Mouse (Mus musculus) CD8-positive naive resting alpha-beta T cell, adult 2 months (primary cell): ENCODE measurements around the gene Kcnk7.
A peak's percentile ranks its signal among the peaks of the same experiment; 100 is the strongest.

Source experiments
- DNase-seq, 2 experiments: peaks; one replicate each; pipeline ENCODE4 v3.0.0; 2022; ENCODE audit warnings: low read depth in 2 of 2, low spot score in 2 of 2

The Kcnk7 gene

GRCm38 (mm10) chr19:5689565-5690342 lies 14.4 kb upstream of the Kcnk7 start:
- peak; percentile 70 to 74 for DNase-seq

DNA sequence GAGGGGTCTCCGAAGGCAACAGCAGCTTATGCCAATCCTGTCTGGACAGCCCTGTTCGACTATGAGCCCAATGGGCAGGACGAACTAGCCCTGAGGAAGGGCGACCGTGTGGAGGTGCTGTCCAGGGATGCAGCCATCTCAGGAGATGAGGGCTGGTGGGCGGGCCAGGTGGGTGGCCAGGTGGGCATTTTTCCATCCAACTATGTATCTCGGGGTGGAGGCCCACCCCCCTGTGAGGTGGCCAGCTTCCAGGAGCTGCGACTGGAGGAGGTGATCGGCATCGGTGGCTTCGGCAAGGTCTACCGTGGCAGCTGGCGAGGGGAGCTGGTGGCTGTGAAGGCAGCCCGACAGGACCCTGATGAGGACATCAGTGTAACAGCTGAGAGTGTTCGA lies 13.8 kb upstream of the Kcnk7 start:
- DNase-seq: no peak

GRCm38 (mm10) chr19:5691601-5692000 lies 12.6 kb upstream of the Kcnk7 start:
- DNase-seq: no peak

DNA sequence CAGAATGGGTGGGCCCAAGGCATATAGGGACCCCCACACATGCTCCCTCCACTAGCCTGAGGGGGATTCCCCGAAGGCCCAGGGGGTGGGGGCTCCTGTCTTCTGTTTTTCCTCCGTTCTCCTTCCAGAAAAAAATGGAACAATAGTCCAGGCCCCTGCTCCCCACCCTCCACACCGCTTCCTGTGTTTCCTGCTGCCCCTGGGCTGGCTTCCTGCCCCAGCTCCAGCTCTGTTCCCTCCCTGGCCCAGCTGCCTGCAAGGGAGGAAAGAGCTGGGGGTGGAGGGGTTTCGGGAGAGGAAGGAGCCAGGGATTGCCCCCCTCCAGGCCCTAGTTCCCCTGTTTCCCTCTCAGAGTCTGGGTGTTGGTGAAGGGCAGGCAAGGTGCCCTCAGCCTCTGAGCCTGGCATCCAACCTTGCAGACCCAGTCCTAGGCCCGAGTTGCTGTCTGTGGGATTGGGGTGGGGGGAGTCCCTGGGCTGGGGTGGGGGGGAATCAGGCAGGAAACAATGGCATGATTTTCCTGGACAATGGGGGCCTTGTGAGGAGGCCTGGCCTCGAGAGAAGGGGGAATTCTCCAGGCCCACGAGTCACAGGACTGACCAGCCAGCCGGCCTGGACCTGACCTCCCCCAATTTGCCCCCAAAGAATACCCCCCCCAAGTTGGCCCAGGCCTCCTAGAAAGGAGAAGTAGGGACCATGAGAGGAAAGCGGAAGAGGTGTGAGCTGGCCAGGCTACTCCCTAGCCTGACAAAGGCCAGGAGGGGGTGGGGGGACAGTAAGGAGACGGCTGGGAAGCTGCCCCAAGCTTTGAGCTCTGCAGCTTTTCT lies 11.9 kb upstream of the Kcnk7 start:
- no peak for DNase-seq

GRCm38 (mm10) chr19:5692913-5693396 lies 11.2 kb upstream of the Kcnk7 start:
- DNase-seq: no peak

- no peak for DNase-seq
These were observed 10.4 kb upstream of the Kcnk7 start for GRCm38 (mm10) chr19:5693801-5694200.

DNA sequence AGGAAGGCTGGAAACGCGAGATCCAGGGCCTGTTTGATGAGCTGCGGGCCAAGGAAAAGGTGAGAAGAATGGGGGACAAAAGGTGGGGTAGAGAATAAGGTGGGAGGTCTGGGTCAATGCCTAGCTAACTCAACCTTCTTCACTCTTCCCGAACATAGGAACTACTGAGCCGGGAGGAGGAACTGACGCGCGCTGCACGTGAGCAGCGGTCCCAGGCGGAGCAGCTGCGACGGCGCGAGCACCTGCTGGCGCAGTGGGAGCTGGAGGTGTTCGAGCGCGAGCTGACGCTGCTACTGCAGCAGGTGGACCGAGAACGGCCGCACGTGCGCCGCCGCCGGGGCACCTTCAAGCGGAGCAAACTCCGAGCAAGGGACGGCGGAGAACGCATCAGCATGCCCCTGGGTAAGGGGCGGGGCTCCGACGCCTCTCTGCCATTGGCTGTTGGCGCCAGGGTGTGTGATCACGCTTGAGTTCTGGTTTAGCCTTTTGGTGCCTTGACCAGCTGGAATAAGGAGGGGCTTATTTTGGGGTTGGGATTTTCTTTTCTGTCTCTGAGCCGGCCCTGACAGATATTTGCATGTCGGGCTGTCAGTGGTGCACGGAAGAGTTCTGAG lies 8.2 kb upstream of the Kcnk7 start:
- no peak for DNase-seq

DNA sequence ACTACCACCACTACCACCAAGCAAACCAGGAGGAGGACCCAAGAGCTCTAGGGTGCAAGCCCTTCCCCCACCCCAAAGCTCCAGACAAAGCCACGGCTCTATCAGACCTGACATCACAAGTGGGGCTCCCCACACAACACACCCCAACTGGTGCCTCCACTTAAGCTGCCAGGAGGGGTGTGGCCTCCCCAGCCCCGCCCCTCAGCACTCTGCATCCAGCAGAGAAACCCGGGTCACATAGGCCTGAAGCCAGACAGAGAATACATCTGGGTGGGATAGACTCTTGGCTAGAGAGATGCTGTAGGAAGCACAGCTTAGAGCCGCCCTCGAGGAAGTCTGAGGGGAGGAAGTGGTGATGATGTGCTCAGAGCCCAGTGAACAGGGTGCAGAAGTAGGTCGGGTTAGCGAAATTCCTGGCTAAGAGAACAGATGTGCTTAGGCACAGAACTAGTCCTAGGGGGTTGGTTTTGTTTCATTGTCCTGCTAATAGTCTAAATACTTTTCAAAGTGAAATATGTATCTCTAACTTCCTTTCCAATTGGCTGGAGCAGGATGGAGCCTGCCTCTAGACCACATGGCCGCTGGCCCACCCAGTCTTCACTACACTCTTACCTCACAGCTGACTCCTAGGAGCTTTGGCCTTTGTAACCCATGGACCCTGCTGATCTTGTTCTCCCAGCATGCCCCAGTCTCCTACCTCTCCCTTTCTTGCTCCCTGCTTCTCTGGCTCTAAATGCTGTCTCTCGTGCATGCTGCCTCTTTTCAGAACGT lies 819 bp downstream of the Kcnk7 start:
- DNase-seq: peak in 1 of 2 experiments; percentile 38

DNA sequence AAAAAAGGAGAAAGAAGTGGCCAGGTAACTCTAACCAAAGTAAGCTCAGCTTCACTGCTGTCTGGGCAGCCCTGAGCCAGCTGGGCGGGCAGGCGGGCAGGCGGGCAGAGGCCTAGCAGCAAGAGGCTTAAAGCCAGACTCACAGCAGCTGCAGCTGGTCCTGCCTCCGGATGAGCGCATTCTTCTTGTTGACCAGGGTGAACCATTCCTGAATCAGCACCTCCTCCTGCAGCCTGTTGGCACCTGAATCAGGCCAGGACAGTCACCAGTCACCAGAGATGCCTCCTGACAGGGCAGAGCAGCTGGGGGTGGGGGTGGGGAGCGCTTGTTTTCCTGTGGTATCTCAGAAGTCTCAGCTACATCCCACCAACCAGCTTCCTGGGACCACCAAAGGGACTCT lies 5.9 kb downstream of the Kcnk7 start:
- no peak for DNase-seq

GRCm38 (mm10) chr19:5710581-5710980 lies 6.4 kb downstream of the Kcnk7 start:
- DNase-seq: no peak

DNA sequence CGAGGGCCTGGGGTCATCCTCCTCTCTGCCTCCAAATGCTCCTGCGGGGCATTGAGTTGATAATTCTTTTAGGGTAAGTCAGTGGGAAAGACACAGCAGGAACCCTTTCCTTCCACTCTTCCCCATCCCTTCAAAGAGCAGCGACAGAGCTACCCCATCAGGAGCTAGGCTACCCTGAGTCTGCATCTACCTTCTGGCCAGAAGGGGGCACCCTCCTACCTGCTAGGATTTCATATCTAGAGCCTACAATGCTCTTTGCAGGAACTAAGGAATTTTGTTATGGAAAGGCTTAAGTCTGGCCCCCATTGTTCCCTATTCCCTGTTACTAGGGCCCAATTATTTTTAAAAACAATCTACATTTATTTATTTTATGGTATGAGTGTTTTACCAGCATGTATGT lies 7.1 kb downstream of the Kcnk7 start:
- DNase-seq: peak in 1 of 2 experiments; percentile 60

DNA sequence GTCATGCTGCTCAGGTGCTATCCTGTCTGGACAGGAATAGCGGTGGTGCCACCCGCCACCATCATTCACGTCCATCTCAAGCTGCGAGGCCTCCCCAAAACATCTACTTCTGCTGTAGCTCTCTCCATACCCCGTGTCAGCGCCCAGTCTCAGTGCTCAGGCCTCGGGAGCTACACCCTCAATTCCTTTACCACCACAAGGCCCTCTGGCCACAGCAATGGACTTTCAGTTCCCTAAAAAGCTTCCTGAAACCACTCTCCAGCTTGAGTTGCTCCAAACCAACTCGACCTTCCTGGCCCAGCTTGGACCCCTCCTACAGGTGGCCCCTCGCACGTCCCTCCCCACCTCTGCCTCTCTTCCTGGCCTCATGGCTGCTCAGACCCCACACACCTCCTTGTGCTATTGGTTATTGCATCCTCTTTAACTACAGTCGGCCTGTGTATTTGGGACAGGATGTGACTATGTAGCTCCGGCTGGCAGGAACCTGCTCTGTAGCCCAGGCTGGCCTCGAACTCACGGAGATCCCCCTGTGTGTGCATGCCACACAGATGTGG lies 7.8 kb downstream of the Kcnk7 start:
- no peak for DNase-seq

DNA sequence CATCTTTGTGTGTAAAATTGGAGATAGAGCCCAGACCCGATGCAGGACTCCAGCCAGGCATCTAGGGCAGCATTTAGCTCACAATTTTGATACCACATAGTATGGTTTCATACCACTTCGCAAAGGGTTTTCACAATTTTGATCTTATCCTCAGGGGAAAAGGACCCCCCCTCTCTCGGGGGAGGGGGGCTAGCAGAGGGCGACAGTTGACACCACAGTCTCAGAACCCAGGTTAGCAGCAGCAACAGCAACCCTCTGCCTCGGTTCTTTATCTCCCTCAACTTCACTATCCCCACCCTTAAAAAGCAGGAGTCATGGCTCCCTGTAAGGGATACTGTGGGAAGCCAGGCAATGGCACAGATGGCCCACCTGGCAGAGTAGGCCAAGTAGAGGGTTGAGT lies 9.1 kb downstream of the Kcnk7 start:
- no peak for DNase-seq

DNA sequence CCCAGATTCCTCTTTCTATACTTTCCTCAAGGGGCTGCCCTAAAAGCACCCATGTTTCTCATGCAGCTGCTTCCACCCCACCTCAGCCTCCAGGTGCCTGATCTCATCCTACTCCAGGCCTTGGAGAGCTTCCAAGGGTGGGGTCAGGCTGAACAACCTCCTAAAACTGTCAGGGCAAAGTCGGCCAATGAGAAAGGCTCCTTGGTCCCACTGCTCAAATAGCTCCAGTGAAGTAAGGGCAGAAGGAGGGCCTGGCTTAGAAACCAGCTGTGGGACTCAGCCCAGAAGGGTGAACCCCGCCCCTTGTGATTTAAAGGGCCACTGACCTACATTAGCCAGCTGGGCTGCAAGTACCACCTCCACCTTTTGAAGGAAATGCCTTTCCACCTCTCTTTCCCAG lies 9.6 kb downstream of the Kcnk7 start:
- DNase-seq: no peak

- no peak for DNase-seq
These were observed 11.9 kb downstream of the Kcnk7 start for GRCm38 (mm10) chr19:5715793-5716688.

GRCm38 (mm10) chr19:5716955-5717354 lies 12.8 kb downstream of the Kcnk7 start:
- DNase-seq: no peak

- DNase-seq: no peak
These were observed 17.1 kb downstream of the Kcnk7 start for GRCm38 (mm10) chr19:5721233-5721632.

GRCm38 (mm10) chr19:5722848-5723425 lies 18.8 kb downstream of the Kcnk7 start:
- DNase-seq: no peak

GRCm38 (mm10) chr19:5723934-5724548 lies 19.9 kb downstream of the Kcnk7 start:
- no peak for DNase-seq
